Mouse (Mus musculus) forebrain, embryonic 16.5 days (tissue): ENCODE measurements around the gene Gli3. TPM values are rescaled to one million over a fixed set of nuclear protein-coding genes. Genes with fewer than 3 reads are reported as not detected.

Source experiments
- ATAC-seq: fragments of 200-750 bp; cut with Nextera tagmentation; 2 replicates; pipeline ENCODE4 v1.8.0; 2017; ENCODE audit warnings: mild to moderate bottlenecking, moderate library complexity
- H3K27ac ChIP-seq: fragments of 300-500 bp; sonication (generic); 2 replicates; pipeline ENCODE4 v1.5.1; 2014; ENCODE audit warnings: low read length, control low read depth
- H3K27me3 ChIP-seq: fragments of 300-500 bp; sonication (generic); replicated peaks from 2 replicates; pipeline ENCODE4 v1.6.1; 2014; ENCODE audit warnings: low read length; ENCODE audit not compliant: control insufficient read depth, insufficient read depth
- H3K36me3 ChIP-seq: fragments of 300-500 bp; sonication (generic); 2 replicates; pipeline ENCODE4 v1.6.1; 2014; ENCODE audit not compliant: control insufficient read depth, insufficient read depth
- H3K4me1 ChIP-seq: fragments of 300-500 bp; sonication (generic); replicated peaks from 2 replicates; pipeline ENCODE4 v1.6.1; 2014; ENCODE audit warnings: low read length; ENCODE audit not compliant: control insufficient read depth, insufficient read depth
- H3K4me2 ChIP-seq: fragments of 300-500 bp; sonication (generic); 2 replicates; pipeline ENCODE4 v1.6.1; 2014; ENCODE audit warnings: mild to moderate bottlenecking, low read length, control low read depth
- H3K4me3 ChIP-seq: fragments of 300-500 bp; sonication (generic); replicated peaks from 2 replicates; pipeline ENCODE4 v1.5.1; 2014; ENCODE audit warnings: mild to moderate bottlenecking, low read length, control low read depth
- H3K9ac ChIP-seq: fragments of 300-500 bp; sonication (generic); replicated peaks from 2 replicates; pipeline ENCODE4 v1.6.1; 2014; ENCODE audit warnings: low read depth, low read length, control low read depth
- H3K9me3 ChIP-seq: fragments of 300-500 bp; sonication (generic); 2 replicates; pipeline ENCODE4 v1.6.1; 2016; ENCODE audit warnings: low read length; ENCODE audit not compliant: control insufficient read depth
- WGBS: fragments of 180-500 bp; shearing (Covaris S2); extraction: QIAGEN DNeasy Blood & Tissue Kit; methylation state at CpG from one replicate; pipeline ENCODE4 v1.1.7; 2014; 5-methylcytosine and 5-hydroxymethylcytosine counted together
- polyA plus RNA-seq: library from polyadenylated mRNA; unstranded; fragments of >200 nt; fragmentation: Nextera tagmentation; extraction: Ambion mirVana; gene quantifications from 2 replicates; pipeline ENCODE4 v1.2.1, GENCODE M21; 2015

The Gli3 gene
- polyA plus RNA-seq, 1 experiment from 2014 or later, result 10.8 TPM

- Histone ChIP-seq H3K27me3 (no peaks in the 10 kb centered on the region), H3K9me3 (no peaks in the 10 kb centered on the region), H3K4me1 (no peaks in the 10 kb centered on the region), H3K4me2 (no peak overlapping the region), H3K36me3 (no peaks in the 10 kb centered on the region), H3K9ac (no peak overlapping the region), H3K27ac (no peak overlapping the region), H3K4me3 (no peak overlapping the region)
- WGBS, result 96% methylated on average over 1 of the region's 1 CpGs
- ATAC-seq, result no peak
Measured at GRCm38 (mm10) chr13:15641548-15641947, 178.5 kb downstream of the Gli3 start.

GRCm38 (mm10) chr13:15660502-15660901 is 197.5 kb downstream of the Gli3 start:
- no peaks in the 10 kb centered on the region for H3K36me3 ChIP-seq
- no peak overlapping the region for H3K27ac ChIP-seq
- H3K4me3 ChIP-seq, result no peak overlapping the region
- no peak for ATAC-seq
- no peaks in the 10 kb centered on the region for H3K4me1 ChIP-seq
- H3K9me3 ChIP-seq, result no peaks in the 10 kb centered on the region
- H3K27me3 ChIP-seq, result no peaks in the 10 kb centered on the region
- WGBS, result 86% methylated on average over 5 of the region's 5 CpGs
- no peak overlapping the region for H3K4me2 ChIP-seq
- no peak overlapping the region for H3K9ac ChIP-seq

- Histone ChIP-seq H3K4me1 (no peaks in the 10 kb centered on the region), H3K4me2 (no peak overlapping the region), H3K9me3 (no peaks in the 10 kb centered on the region), H3K36me3 (no peaks in the 10 kb centered on the region), H3K4me3 (no peak overlapping the region), H3K27ac (no peak overlapping the region), H3K27me3 (no peaks in the 10 kb centered on the region), H3K9ac (no peak overlapping the region)
- ATAC-seq, result no peak
- 82% methylated on average over 10 of the region's 10 CpGs for WGBS
Measured at GRCm38 (mm10) chr13:15662375-15662774, 199.3 kb downstream of the Gli3 start.

- Histone ChIP-seq H3K9ac (no peak overlapping the region), H3K27ac (no peak overlapping the region), H3K4me3 (no peak overlapping the region), H3K27me3 (no peaks in the 10 kb centered on the region), H3K4me2 (no peak overlapping the region), H3K4me1 (no peaks in the 10 kb centered on the region), H3K36me3 (no peaks in the 10 kb centered on the region), H3K9me3 (no peaks in the 10 kb centered on the region)
- 52% methylated on average over 7 of the region's 7 CpGs for WGBS
- no peak; the same call in 1 of the 2 replicates for ATAC-seq
Measured at GRCm38 (mm10) chr13:15664580-15665201, 201.7 kb downstream of the Gli3 start.

- H3K9me3 ChIP-seq, result no peaks in the 10 kb centered on the region
- no peaks in the 10 kb centered on the region for H3K36me3 ChIP-seq
- 93% methylated on average over 8 of the region's 8 CpGs for WGBS
- no peak overlapping the region for H3K4me2 ChIP-seq
- no peak overlapping the region for H3K27ac ChIP-seq
- no peak overlapping the region for H3K4me3 ChIP-seq
- H3K9ac ChIP-seq, result no peak overlapping the region
- H3K27me3 ChIP-seq, result no peaks in the 10 kb centered on the region
- no peak for ATAC-seq
- H3K4me1 ChIP-seq, result no peaks in the 10 kb centered on the region
Measured at GRCm38 (mm10) chr13:15665514-15665913, 202.5 kb downstream of the Gli3 start.

GRCm38 (mm10) chr13:15670144-15670961 is 207.3 kb downstream of the Gli3 start:
- no peak overlapping the region for H3K27ac ChIP-seq
- no peaks in the 10 kb centered on the region for H3K4me1 ChIP-seq
- WGBS, result 80% methylated on average over 9 of the region's 9 CpGs
- H3K27me3 ChIP-seq, result no peaks in the 10 kb centered on the region
- H3K9me3 ChIP-seq, result no peaks in the 10 kb centered on the region
- H3K9ac ChIP-seq, result no peak overlapping the region
- H3K4me2 ChIP-seq, result no peak overlapping the region
- no peaks in the 10 kb centered on the region for H3K36me3 ChIP-seq
- no peak overlapping the region for H3K4me3 ChIP-seq
- ATAC-seq, result no peak

GRCm38 (mm10) chr13:15670962-15671313 is 207.9 kb downstream of the Gli3 start:
- Histone ChIP-seq H3K9ac (no peak overlapping the region), H3K4me1 (no peaks in the 10 kb centered on the region), H3K27me3 (no peaks in the 10 kb centered on the region), H3K4me3 (no peak overlapping the region), H3K9me3 (no peaks in the 10 kb centered on the region), H3K4me2 (no peak overlapping the region), H3K36me3 (no peaks in the 10 kb centered on the region), H3K27ac (no peak overlapping the region)
- WGBS, result 50% methylated on average over 4 of the region's 4 CpGs
- ATAC-seq, result no peak

- H3K4me1 ChIP-seq, result peaks cover 8% of the 10 kb centered on the region
- no peaks in the 10 kb centered on the region for H3K36me3 ChIP-seq
- H3K27me3 ChIP-seq, result no peaks in the 10 kb centered on the region
- no peaks in the 10 kb centered on the region for H3K9me3 ChIP-seq
- ATAC-seq, result no peak
- H3K9ac ChIP-seq, result no peak overlapping the region
- no peak overlapping the region for H3K27ac ChIP-seq
- no peak overlapping the region for H3K4me3 ChIP-seq
- H3K4me2 ChIP-seq, result no peak overlapping the region
Measured at GRCm38 (mm10) chr13:15675480-15675879, 212.4 kb downstream of the Gli3 start.

- Histone ChIP-seq H3K36me3 (no peaks in the 10 kb centered on the region), H3K4me2 (no peak overlapping the region), H3K4me3 (no peak overlapping the region), H3K27ac (no peak overlapping the region), H3K9me3 (no peaks in the 10 kb centered on the region), H3K9ac (no peak overlapping the region), H3K27me3 (no peaks in the 10 kb centered on the region), H3K4me1 (peaks cover 8% of the 10 kb centered on the region)
- WGBS, result 73% methylated on average over 4 of the region's 4 CpGs
- ATAC-seq, result peak; percentile 89
Measured at GRCm38 (mm10) chr13:15677106-15677760, 214.2 kb downstream of the Gli3 start.
